Mouse (Mus musculus) retina, embryonic 14.5 days (tissue): ENCODE results near the gene Tmem178b.

Experiments
- DNase-seq: peaks from one replicate; pipeline ENCODE4 v3.0.0-alpha.2; 2015; ENCODE audit warnings: low spot score

Tmem178b gene

GRCm38 (mm10) chr6:39917729-39918128, 44.7 kb downstream of the Tmem178b start:
- no peak for DNase-seq

GRCm38 (mm10) chr6:39919011-39919709, 46.1 kb downstream of the Tmem178b start:
- DNase-seq: no peak

- no peak for DNase-seq
These were observed 53.4 kb downstream of the Tmem178b start for GRCm38 (mm10) chr6:39926442-39926841.

- DNase-seq: no peak
These were observed 63.5 kb downstream of the Tmem178b start for GRCm38 (mm10) chr6:39936590-39936989.

GRCm38 (mm10) chr6:39940920-39941319, 67.8 kb downstream of the Tmem178b start:
- DNase-seq: no peak

- no peak for DNase-seq
These were observed 71.8 kb downstream of the Tmem178b start for GRCm38 (mm10) chr6:39944854-39945253.

GRCm38 (mm10) chr6:39945670-39946440, 72.8 kb downstream of the Tmem178b start:
- no peak for DNase-seq

GRCm38 (mm10) chr6:39946601-39947000, 73.5 kb downstream of the Tmem178b start:
- no peak for DNase-seq

GRCm38 (mm10) chr6:39953951-39954350, 80.9 kb downstream of the Tmem178b start:
- no peak for DNase-seq

GRCm38 (mm10) chr6:39955211-39955610, 82.1 kb downstream of the Tmem178b start:
- DNase-seq: no peak

GRCm38 (mm10) chr6:39964606-39965005, 91.5 kb downstream of the Tmem178b start:
- DNase-seq: no peak

GRCm38 (mm10) chr6:39970281-39970680, 97.2 kb downstream of the Tmem178b start:
- DNase-seq: no peak

- DNase-seq: no peak
These were observed 105.9 kb downstream of the Tmem178b start for GRCm38 (mm10) chr6:39978942-39979341.

GRCm38 (mm10) chr6:39990772-39991171, 117.7 kb downstream of the Tmem178b start:
- no peak for DNase-seq

- no peak for DNase-seq
These were observed 118.9 kb downstream of the Tmem178b start for GRCm38 (mm10) chr6:39991922-39992321.

GRCm38 (mm10) chr6:40006006-40006765, 133.1 kb downstream of the Tmem178b start:
- no peak for DNase-seq

- peak; percentile 18 for DNase-seq
These were observed 135.3 kb downstream of the Tmem178b start for GRCm38 (mm10) chr6:40008166-40008907.

GRCm38 (mm10) chr6:40009718-40010117, 136.6 kb downstream of the Tmem178b start:
- DNase-seq: no peak

GRCm38 (mm10) chr6:40011066-40011465, 138.0 kb downstream of the Tmem178b start:
- no peak for DNase-seq

GRCm38 (mm10) chr6:40011609-40012008, 138.5 kb downstream of the Tmem178b start:
- no peak for DNase-seq

- DNase-seq: no peak
These were observed 140.3 kb downstream of the Tmem178b start for GRCm38 (mm10) chr6:40013407-40013806.

- DNase-seq: no peak
These were observed 142.1 kb downstream of the Tmem178b start for GRCm38 (mm10) chr6:40015185-40015584.
